Mouse (Mus musculus) layer of hippocampus, adult 9-11 months (tissue): ENCODE data around the gene Fubp1.

ENCODE experiments used
- DNase-seq: peaks from one replicate; pipeline ENCODE4 v3.0.0; 2022

The Fubp1 gene

DNA sequence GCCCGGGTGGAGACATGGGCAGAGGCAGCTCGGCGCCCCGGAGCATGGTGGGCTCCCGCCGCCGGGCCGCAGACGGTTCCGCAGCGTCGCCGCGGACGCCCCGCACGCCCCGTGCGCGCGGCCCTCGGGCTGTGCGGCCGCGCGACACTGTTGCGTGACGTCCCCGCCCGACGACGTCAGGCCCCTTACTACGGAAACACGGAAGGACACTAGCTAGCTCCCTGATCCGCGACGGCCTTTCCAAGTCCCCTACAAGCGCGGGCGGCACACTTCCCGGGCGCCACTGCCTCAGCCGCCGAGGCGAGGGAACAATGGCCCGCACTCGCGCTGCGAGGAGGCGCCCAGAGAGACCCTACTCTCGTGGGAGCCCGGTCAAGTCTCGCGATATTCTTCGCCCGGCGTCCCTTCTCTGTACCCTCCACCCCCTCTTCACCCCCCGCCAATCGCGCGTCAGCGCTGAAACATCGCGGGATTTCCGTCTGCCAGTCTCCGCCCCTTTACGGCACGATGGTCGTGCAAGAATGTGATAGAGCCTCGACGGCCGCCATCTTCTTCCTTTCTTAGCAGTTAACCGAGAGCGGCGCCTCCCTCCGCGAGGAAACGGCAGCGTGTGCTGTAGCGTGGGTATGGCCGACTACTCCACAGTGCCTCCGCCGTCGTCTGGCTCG, at the start of gene Fubp1, which contains the start of gene Dnajb4:
TSS of gene Fubp1 (plus strand) at position 456 of the 668 bp plus-strand sequence.
TSS of gene Dnajb4 (minus strand) at position 336 of the 668 bp plus-strand sequence.
- DNase-seq: peak; percentile 99

DNA sequence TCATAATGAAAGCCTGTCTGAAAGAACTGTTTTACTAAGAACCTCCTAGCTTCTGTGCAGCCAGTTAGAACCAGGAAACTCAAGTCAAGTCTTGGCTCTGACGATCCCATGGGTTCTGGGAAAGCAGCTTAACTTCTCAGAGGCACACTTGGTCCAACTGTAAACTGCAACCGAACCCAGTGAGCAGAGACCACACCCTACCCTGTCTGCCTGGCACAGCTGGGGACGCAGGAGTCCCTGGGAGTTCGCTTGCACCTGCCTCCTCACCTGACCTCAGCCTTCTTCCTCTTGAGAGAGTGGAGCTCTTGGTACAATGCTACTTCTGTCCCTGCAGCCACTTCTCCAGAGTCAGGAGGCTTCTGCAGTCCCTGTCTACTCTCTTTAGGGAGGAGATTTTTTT, 49.6 kb upstream of the Fubp1 start:
- DNase-seq: no peak

DNA sequence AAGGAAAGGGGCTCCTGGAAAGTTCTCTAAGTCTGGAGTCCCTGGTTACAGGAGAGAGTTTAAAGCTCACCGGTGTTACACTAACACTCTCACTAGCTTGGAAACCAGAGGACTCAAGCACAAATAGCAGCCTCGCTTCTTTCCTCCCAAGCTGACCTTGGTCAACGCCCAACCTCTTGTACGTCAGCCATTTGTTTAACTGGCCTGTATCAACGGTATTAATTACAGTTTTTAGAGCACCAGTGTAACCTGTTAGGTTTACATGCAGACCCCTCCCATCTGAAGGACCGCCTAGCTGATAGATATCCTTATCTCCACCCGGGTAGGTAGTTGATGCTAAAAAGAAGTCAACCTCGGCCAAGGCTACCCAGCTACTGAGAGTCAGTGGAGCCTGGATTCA, 46.9 kb upstream of the Fubp1 start:
- no peak for DNase-seq

DNA sequence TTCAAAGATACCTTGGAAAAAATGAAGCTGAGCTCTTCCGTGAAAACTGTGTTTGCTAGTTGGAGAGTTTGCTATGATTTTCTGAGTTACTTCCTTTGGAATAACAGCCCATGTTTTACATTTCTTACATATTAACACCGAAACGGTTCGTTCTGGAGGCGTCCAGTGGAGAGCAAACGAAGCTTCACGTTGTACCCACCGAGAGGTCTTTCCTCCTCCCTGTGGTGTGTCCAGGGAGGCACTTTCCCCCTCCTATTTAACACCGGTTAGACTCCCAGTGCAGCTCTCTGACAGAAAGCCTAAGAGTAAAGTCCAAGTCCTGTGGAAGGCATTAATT, 45.2 kb upstream of the Fubp1 start:
- DNase-seq: no peak

DNA sequence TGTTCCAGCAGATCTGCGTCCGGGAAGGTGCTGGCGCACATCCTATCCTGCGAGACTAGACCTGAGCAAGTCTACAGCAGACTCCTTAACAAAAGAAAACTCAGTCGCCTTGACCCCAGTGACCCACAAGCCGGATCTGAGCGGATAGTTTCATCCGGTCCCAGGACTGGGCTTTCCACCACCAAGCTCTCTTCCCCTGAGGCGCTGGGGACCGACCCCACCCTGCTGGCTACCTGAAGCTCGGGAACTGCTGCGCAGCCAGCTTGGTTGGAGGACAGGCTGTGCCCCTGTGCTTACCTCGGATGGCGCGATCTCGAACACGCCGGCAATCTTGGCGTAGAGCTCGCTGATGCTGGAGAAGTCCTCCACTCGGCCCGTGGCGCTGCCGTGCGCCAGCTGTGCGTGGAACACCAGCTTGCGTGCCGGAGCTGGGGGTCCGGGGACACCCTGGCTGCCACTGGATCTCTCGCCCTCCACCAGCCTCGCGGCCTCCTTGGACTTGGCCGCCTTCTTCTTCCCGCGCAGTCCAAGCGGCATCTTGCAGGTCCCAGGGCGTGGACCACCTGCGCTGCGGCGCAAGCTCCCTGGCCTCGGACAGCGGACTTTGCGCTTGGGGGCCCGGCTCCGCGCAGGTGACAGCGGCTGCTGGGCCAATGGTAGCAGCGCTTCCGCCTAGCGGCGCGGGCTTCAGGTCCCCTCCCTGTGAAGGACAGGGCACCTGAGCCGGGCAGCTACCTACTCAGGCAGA, 44.7 kb upstream of the Fubp1 start:
- DNase-seq: no peak

DNA sequence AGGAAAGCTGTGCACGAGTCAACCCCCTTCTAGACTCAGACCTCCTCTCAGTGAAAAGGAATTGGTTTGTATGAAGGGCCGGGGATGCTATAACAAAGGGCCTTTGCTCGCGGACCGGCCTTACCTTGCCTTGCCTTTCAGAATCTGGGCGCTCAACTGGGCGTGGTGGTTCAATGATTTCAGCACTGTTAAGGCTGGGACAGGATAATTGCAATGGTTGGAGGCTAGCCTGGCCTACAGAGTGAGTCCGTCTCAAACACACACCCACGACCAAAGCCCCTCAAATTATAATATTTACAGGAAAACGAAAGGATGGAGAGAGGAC, 44.2 kb upstream of the Fubp1 start, which contains the start of gene Gipc2:
TSS of gene Gipc2 (minus strand) at position 132 of the 325 bp plus-strand sequence.
- DNase-seq: no peak

DNA sequence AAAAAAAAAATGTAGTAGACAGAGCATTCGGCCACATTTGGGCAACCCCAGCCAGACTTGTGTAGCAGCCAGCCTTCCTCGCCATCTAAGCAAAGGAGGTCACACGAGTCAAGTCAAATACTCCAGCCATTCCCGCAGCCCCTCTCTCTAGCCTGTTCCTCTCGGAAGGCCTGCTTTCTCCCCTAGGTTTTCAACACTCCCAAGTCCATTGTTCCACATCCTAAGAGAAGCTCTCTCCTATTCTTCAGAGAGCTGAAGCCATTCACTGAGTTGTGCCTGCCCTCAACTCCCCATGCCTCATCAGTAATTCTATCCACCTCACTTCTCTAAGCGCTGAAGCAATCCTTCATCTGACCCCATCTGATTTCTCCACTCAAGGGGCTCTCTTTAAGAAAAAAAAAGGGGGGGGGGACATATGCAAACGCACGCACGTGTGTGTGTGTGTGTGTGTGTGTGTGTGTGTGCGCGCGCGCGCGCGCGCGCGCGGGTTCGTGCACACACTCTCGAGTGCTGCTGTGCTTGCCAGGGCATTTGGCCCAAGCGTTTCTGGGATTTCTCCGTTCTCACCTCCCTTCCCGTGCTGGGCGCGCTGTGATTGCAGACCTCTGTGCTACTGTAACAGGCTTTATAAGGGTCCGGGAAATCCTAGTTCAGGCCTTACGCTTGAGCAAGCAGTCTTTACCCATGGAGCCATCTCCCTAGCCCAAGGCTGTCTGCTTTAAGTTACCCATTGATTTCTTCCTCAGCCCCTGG, 43.3 kb upstream of the Fubp1 start:
- DNase-seq: no peak

DNA sequence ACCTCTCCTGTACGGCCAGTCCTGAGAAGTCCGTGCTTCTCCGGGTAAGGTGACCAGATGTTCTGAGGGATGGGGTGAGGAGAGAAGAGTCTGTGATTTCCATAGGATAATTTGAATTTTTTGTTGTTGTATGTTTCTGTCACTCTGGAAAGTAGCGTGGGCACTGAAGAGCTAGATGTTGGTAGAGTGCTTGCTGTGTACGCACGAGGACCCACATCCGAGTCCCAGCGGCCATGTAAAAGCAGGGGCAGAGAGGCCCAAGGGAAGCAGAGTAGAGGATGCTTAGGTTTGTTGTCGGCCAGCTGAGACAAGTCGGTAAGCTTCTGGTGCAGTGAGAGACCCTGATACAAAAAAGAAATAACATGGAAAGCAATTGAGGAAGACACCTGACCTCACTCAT, 42.2 kb upstream of the Fubp1 start:
- DNase-seq: no peak

DNA sequence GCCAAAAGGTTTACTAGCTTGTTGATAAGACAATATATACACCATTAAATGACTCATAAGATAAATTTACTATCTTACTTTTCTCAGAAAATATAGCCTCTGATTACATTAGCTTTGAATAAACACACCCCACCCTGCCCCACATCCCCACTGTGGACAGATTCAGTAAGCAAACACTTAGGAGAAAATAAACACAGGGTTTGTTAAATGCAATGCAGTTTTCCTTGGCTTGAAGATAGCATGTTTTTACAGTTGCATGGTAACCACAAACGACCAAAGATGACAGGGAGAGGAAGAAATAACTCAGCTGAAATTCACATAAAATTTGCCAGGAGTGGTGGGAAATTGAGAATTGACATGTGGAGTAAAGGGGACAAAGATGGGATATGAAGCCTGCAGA, 39.8 kb upstream of the Fubp1 start:
- DNase-seq: no peak

DNA sequence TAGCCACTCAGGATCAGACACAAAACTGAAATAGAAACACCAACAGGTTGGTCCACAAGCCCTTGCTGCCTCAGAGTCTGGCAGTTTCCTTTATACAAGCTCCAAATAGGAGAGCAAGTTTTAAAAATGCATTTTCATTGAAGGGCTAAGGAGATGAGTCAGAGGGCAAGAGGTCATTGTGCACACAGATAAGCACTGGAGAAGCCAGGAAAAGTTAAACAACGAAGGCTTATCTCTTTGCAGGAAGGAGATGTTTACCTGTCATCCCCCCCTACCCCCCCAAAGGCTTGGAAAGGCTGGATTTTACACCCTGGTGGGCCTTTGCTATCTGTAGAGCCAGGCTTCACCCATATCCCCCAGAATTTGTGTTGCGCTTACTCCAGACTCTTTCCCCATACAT, 39.0 kb upstream of the Fubp1 start:
- no peak for DNase-seq

DNA sequence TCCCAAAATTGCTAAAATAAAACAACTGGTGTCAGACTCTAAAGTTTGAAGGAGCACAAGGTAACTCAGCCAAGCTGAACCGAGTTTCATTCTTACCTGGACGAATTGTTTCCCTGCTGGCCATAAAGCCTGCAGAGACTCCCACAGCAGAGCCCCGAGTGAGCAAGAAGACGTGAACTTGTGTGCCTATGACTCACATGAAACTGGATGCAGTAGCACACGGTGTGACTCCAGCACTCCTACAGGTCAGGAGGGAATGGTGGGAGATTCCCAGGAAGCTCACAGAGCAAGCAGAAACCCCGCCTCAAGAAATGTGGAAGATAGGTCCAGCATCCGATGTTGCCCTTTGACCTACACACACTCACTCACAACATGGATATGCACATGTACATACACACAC, 38.4 kb upstream of the Fubp1 start:
- DNase-seq: no peak

DNA sequence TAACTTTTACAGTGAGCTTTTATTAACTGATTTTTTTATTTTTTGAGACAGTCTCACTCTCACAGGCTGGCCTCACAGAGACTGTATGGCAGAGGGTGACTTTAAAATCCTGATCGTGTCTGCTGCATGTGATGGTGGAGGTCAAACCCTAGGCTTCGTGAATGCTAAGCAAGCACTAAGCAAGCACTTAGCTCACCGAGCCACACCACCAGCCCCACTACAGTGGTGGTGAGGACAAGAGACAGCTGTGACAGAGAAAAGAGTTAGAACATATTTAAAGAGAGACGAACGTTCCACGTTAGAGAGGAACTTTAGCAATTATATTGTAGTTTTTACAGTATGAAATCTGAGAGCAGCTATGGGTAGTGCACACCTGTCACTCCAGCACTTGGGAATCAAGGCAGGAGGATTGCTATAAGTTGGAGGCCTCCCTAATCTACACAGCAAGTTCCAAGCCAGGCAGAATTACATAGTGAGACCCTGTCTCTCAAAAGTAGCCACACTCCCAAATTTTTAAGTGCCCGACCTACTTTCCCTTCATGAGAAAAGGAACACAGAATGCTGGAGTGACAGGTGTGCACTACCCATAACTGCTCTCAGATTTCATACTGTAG, 37.8 kb upstream of the Fubp1 start:
- DNase-seq: no peak

DNA sequence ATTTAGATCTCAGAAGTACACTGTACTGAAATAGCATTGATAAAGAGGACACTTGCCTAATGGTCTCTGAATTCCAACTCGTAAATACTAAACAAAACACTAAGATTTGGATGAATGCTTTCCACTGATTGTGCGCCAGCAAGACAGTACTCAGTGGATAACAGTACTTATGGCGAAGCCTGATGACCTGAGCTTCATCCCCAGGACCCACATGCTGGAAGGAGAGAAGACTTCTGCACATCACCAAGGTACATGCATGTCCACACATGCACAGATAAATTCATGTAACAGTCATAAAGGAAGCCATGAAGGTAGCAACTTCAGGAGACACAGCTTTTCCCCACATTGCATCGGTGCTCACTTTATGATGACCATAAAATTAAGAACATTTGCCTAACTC, 31.4 kb upstream of the Fubp1 start:
- no peak for DNase-seq

DNA sequence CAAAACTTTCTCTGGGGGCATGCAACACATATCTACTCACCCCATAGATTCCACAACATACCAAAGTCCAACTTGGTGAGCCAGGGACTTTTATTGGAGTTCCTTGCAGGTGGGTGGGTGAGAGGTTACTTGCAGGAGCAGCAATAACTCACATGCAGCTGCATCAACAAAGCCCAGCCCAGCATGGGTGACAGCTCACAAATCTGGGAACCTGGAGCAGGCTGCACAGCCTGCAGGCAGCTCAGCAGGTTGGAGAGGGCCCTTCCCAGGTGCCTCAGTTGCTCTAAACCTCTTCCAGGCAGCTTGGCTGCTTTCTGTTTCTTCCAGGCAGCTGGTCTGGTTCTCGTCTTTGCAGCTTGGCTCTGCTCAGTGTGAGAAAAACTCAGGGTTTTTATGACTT, 30.9 kb upstream of the Fubp1 start:
- DNase-seq: no peak

DNA sequence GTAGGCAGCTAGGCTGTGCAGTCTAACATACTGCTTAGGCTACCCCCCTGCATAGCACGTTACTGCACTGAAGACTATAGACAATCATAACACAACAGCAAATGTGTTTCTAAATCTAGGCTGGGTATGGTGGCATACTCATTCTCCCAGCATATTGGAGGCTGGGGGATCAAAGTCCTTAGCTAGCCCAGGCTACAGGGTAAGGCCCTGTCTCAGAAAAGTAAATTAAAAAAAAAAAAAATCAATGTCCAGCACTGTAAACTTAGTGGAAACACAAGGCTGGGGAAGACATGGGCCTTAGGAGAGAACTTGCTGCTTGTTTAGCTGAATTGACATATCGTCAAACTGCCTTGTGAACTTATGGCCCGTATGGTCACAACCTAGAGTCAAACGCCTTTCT, 29.6 kb upstream of the Fubp1 start:
- no peak for DNase-seq

DNA sequence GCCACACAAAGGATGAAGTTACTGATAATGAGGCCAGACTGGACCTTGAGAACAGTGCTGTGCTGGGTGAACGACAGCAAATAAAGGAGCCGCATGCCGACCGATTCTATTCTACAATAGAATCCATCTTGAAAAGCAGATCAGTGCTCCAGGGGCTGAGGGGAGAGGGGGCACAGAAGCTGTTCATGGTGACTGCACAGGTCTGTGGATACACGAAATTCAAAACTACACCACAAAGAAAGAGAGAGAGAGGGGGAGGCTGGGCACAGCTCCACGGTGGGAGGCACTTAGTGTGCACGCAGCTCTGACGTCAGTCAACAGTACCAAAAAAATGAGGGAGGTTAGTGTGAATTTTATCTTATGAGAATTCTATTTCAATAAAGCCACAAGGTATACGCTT, 26.7 kb upstream of the Fubp1 start:
- no peak for DNase-seq

DNA sequence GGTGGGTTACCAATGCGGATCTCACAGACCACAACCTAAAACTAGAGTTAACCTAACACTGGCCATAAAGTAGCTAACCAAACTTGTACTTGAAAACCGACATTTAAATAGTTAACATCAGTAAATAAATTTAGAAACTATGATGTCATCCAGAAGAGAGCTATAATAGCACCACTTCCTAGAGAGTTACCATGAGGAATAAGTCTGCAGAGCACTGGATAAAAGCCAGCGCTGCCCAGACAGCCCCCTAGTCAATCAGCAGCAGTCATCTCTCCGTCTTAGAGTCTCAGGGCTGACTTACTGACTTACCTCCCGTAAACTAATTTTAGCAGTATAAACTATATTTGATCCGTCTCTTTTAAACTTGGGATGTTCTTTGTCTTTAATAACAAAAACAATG, 24.1 kb upstream of the Fubp1 start:
- no peak for DNase-seq

DNA sequence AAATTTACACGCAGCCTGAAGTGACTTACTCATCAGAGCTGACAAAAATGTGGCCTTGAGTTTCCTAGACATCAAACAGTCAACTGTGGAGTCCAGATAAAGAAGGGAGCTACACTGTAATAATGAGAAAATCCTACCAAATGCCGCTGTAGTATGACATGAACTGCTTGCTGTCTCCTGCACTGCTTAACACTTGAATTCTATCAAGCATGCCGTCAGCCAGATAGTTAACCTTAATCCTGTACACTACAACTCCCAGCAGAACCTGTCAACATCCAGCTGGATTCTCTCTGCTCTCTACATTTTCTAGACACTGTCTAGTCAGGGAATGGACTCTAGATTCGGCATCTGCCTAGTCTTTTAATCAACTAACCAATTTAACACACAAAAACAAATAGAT, 20.9 kb upstream of the Fubp1 start:
- no peak for DNase-seq

DNA sequence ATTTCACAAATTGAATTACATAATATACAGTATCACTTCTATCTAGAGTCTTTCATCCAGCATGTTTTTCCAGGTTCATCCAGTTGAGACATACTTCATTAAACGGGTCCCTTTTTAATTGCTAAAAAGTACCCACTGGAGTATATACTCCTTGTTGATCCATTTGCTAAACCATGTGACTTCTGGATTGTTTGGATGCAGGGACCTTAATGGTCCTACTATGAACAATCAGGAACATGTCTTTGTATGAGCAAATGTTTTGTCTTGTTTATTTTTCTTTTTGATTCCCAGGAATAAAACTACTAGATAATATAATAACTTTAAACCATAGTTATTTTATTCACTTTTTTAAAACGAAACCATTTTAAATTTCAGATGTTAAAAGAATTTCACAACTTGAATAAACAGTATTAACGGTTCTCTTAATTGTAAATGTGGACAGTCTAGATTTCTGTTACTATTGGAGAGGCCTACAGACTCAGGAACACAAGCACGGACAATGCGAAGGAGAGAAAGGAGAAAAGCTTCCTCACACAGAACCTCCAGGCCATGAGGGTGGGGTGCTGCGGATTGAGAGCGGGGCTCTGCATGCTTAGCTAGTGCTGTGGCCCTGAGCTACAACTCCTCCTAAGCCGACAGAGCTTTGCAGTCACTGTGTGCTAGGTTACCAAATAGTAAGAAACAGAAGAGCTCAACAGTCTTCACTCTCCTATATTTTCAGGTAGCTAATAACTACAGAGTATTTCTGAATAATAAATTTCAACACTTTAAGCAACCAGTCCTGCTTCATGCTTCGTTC, 19.3 kb upstream of the Fubp1 start:
- DNase-seq: no peak

DNA sequence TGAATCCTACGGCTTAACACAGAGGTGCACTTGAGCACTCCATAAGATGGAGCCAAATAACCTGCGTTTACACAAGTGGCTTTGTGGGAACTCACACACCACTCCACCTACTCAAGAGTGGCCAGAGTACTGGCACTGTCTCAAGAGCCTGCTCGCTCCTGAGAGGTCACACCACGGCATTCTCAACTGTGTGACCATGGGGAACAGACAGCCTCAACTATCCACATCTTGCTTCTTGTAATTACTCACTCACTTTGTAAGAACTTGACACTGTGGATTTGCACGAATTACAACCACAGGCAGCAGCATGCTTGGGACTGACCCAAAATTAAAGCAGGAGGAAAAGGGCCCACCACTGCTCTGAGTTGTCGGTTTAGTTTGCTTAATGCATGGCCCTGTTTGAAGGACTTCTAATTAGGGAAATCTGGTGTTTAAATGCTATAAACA, 18.4 kb upstream of the Fubp1 start:
- no peak for DNase-seq

DNA sequence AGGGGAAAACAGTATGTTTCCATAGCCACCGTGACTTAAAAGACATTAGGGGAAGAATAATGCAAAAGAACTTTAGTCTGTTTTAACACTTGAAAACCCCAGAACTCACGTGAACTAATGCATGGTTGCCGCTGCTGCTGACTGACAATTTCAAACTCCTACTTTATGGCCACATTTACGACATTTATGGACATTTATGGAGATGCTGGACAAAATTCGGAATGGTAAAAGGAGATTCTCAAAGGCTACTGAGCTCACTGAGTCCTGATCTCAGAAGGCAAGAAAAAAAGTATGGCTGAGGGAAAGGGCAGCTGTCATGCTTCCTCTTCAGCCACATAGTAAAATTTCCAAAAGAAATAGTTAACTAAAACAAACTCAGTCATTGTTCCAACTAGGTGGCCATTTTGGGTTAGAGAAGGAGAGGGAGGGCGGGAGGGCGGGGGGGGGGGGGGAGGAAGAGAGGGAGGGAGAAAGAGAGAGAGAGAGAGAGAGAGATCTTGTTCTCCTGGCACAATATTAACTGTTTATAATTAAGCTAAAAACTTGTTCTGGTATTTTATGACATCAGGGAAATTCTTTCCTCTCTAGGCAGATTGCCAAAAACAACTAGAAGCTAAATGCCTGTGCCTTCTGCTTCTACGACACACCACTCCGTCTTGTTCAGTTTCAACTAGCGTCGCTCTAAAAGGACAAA, 17.8 kb upstream of the Fubp1 start:
- DNase-seq: no peak

DNA sequence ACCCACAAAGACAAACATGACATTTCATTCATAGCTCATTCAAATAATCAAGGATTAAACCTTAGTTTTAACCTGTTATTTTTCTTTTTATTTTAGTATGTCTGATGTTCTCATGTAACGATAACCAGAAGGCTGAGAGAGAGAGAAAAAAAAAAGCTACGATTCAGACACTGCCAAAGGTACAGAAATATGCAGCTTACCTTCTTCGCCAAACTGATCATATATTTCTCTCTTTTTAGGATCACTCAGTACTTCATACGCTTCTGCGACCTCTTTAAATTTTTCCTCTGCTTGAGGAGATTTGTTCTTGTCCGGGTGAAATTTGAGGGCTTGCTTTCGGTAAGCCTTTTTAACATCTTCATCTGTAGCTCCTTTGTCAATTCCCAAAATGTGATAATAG, 17.0 kb upstream of the Fubp1 start:
- no peak for DNase-seq
